Mouse (Mus musculus) heart, postnatal 0 days (tissue): ENCODE data around the gene Cnot10. TPM values are rescaled to one million over a fixed set of nuclear protein-coding genes. Genes with fewer than 3 reads are reported as not detected.

ENCODE experiments used
- ATAC-seq: fragments of 200-750 bp; cut with Nextera tagmentation; 2 replicates; pipeline ENCODE4 v1.8.0; 2017; ENCODE audit warnings: low read depth, moderate number of reproducible peaks, moderate library complexity; ENCODE audit not compliant: insufficient read depth
- DNase-seq: peaks from one replicate; pipeline ENCODE4 v3.0.0-alpha.2; 2016; ENCODE audit warnings: low spot score
- H3K27ac ChIP-seq: fragments of 300-500 bp; sonication (generic); 2 replicates; pipeline ENCODE4 v1.5.1; 2014; ENCODE audit warnings: low read depth, mild to moderate bottlenecking
- H3K27me3 ChIP-seq: fragments of 300-500 bp; sonication (generic); 2 replicates; pipeline ENCODE4 v1.6.1; 2014; ENCODE audit warnings: low read length, mixed read lengths; ENCODE audit not compliant: control insufficient read depth, insufficient read depth
- H3K36me3 ChIP-seq: fragments of 300-500 bp; sonication (generic); replicated peaks from 2 replicates; pipeline ENCODE4 v1.6.1; 2014; ENCODE audit warnings: low read length, mixed read lengths; ENCODE audit not compliant: control insufficient read depth, insufficient read depth
- H3K4me1 ChIP-seq: fragments of 300-500 bp; sonication (generic); 2 replicates; pipeline ENCODE4 v1.6.1; 2014; ENCODE audit warnings: antibody characterized with exemption; ENCODE audit not compliant: control insufficient read depth, insufficient read depth
- H3K4me2 ChIP-seq: fragments of 300-500 bp; sonication (generic); 2 replicates; pipeline ENCODE4 v1.6.1; 2014; ENCODE audit warnings: low read depth, mild to moderate bottlenecking, low read length, moderate library complexity
- H3K4me3 ChIP-seq: fragments of 300-500 bp; sonication (generic); 2 replicates; pipeline ENCODE4 v1.5.1; 2014; ENCODE audit warnings: low read depth, low read length
- H3K9ac ChIP-seq: fragments of 300-500 bp; sonication (generic); replicated peaks from 2 replicates; pipeline ENCODE4 v1.6.1; 2014; ENCODE audit warnings: low read depth, low read length, mixed read lengths
- H3K9me3 ChIP-seq: fragments of 300-500 bp; sonication (generic); replicated peaks from 2 replicates; pipeline ENCODE4 v1.6.1; 2016; ENCODE audit warnings: low read length; ENCODE audit not compliant: control insufficient read depth
- CTCF ChIP-seq: IDR thresholded peaks from 2 replicates; pipeline ENCODE4 v1.5.1; 2016; ENCODE audit warnings: antibody characterized with exemption, control low read depth, low read depth
- EP300 ChIP-seq: IDR thresholded peaks from 2 replicates; pipeline ENCODE4 v1.6.1; 2016; ENCODE audit warnings: antibody characterized with exemption, low read depth
- WGBS: fragments of 180-500 bp; shearing (Covaris S2); extraction: QIAGEN DNeasy Blood & Tissue Kit; methylation state at CpG from one replicate; pipeline ENCODE4 v1.1.7; 2014; 5-methylcytosine and 5-hydroxymethylcytosine counted together
- polyA plus RNA-seq: library from polyadenylated mRNA; unstranded; fragments of >200 nt; fragmentation: Nextera tagmentation; extraction: Ambion mirVana; gene quantifications from 2 replicates; pipeline ENCODE4 v1.2.1, GENCODE M21; 2015
- total RNA-seq: library from RNA; depleted of rRNA; stranded (reverse); fragments of >200 nt; gene quantifications from 2 replicates; pipeline ENCODE4 v1.2.3, GENCODE M21; 2014; ENCODE audit warnings: low replicate concordance

Gene Cnot10
- total and polyA plus RNA-seq, 2 experiments from 2014 or later = 19.7 to 25.7 TPM

- Histone ChIP-seq H3K27me3 (peaks cover 85% of the 10 kb centered on the region), H3K9me3 (no peaks in the 10 kb centered on the region), H3K4me3 (peak overlapping the region; percentile 52), H3K9ac (no peak overlapping the region), H3K27ac (no peak overlapping the region), H3K4me1 (peaks cover 19% of the 10 kb centered on the region), H3K36me3 (no peaks in the 10 kb centered on the region), H3K4me2 (peak overlapping the region; percentile 87)
- ATAC-seq = no peak
- TF ChIP-seq CTCF (no peak), EP300 (no peak)
- under 1% methylated on average over 72 of the region's 101 CpGs for WGBS
- DNase-seq = no peak
Measured at GRCm38 (mm10) chr9:114562031-114562918, 77.7 kb downstream of the Cnot10 start.

- 0 out of 2 replicates have a peak overlapping the region, but pooled peaks have one; percentile 52 for H3K4me3 ChIP-seq
Measured at GRCm38 (mm10) chr9:114561671-114561971, 78.4 kb downstream of the Cnot10 start.

GRCm38 (mm10) chr9:114560771-114561670 is 79.0 kb downstream of the Cnot10 start:
- no peak overlapping the region for H3K27ac ChIP-seq

More at GRCm38 (mm10) chr9:114561671-114561971, 78.4 kb downstream of the Cnot10 start:
- Histone ChIP-seq H3K9ac (no peak overlapping the region), H3K27me3 (peaks cover 83% of the 10 kb centered on the region), H3K36me3 (no peaks in the 10 kb centered on the region), H3K4me2 (no peak overlapping the region), H3K9me3 (no peaks in the 10 kb centered on the region), H3K4me1 (peaks cover 19% of the 10 kb centered on the region), H3K27ac (no peak overlapping the region)
- DNase-seq (no peak), ATAC-seq (no peak)
- no peak for TF ChIP-seq CTCF
- TF ChIP-seq EP300 = no peak
- WGBS = 5% methylated on average over 12 of the region's 12 CpGs

GRCm38 (mm10) chr9:114560141-114560540 is 79.8 kb downstream of the Cnot10 start:
- no peak overlapping the region for H3K4me2 ChIP-seq
- WGBS = 53% methylated on average over 7 of the region's 7 CpGs
- no peaks in the 10 kb centered on the region for H3K9me3 ChIP-seq
- ATAC-seq (no peak), DNase-seq (no peak)
- peaks cover 19% of the 10 kb centered on the region for H3K4me1 ChIP-seq
- no peak overlapping the region for H3K4me3 ChIP-seq
- H3K36me3 ChIP-seq = no peaks in the 10 kb centered on the region
- H3K27me3 ChIP-seq = peaks cover 76% of the 10 kb centered on the region
- TF ChIP-seq CTCF = no peak
- TF ChIP-seq EP300 = no peak
- H3K27ac ChIP-seq = no peak overlapping the region
- H3K9ac ChIP-seq = no peak overlapping the region

More at GRCm38 (mm10) chr9:114560771-114561670, 79.0 kb downstream of the Cnot10 start:
- no peaks in the 10 kb centered on the region for H3K9me3 ChIP-seq
- no peak for TF ChIP-seq EP300
- DNase-seq = no peak
- H3K36me3 ChIP-seq = no peaks in the 10 kb centered on the region
- H3K27me3 ChIP-seq = peaks cover 83% of the 10 kb centered on the region
- 9% methylated on average over 36 of the region's 36 CpGs for WGBS
- H3K4me1 ChIP-seq = peaks cover 19% of the 10 kb centered on the region
- H3K9ac ChIP-seq = no peak overlapping the region
- no peak overlapping the region for H3K4me2 ChIP-seq
- no peak for ATAC-seq
- no peak overlapping the region for H3K4me3 ChIP-seq

- Histone ChIP-seq H3K36me3 (no peaks in the 10 kb centered on the region), H3K27ac (no peak overlapping the region), H3K9me3 (no peaks in the 10 kb centered on the region), H3K4me2 (no peak overlapping the region), H3K4me3 (no peak overlapping the region), H3K27me3 (peaks cover 45% of the 10 kb centered on the region), H3K9ac (no peak overlapping the region), H3K4me1 (no peaks in the 10 kb centered on the region)
- 41% methylated on average over 7 of the region's 7 CpGs for WGBS
- ATAC-seq = no peak
- TF ChIP-seq CTCF (no peak), EP300 (no peak)
- DNase-seq = no peak
Measured at GRCm38 (mm10) chr9:114557086-114557485, 82.9 kb downstream of the Cnot10 start.
